7 mouse cellular contexts compared by ENCODE assay signal in genomic region chr3:41565410-41565823, GRCm38 (mm10). TPM values are rescaled to one million over a fixed set of nuclear protein-coding genes. Genes with fewer than 3 reads are reported as not detected.
DNase-seq lines count a peak whose midpoint lies in the region; ATAC-seq and TF ChIP-seq lines count a peak whose summit lies in the region.

No protein-coding gene starts in this region.

- no peak for TF ChIP-seq EP300 in heart, adult 2 months (IDR thresholded peaks at IDR 0.05; ENCODE audit: insufficient read depth, low read depth, low read length)

- under 1% methylated on average over 48 of the region's 61 CpGs for WGBS in embryonic facial prominence, embryonic 12.5 days
- under 1% methylated on average over 61 of the region's 61 CpGs for WGBS in heart, adult 2 months
- under 1% methylated on average over 57 of the region's 61 CpGs for WGBS in limb, embryonic 13.5 days
- WGBS in midbrain, embryonic 15.5 days = 0% methylated on average over 37 of the region's 61 CpGs
- under 1% methylated on average over 33 of the region's 61 CpGs for WGBS in spleen, adult 2 months

- no peaks in the 10 kb centered on the region for H3K36me3 ChIP-seq in embryonic facial prominence, embryonic 12.5 days
- H3K36me3 ChIP-seq in heart, adult 2 months (ENCODE audit: control insufficient read depth, insufficient read depth, low read length) = no peaks in the 10 kb centered on the region
- no peaks in the 10 kb centered on the region for H3K36me3 ChIP-seq in limb, embryonic 13.5 days
- no peaks in the 10 kb centered on the region for H3K36me3 ChIP-seq in midbrain, embryonic 15.5 days (replicated peaks)
- H3K36me3 ChIP-seq in spleen, adult 2 months (ENCODE audit: control insufficient read depth, insufficient read depth, low read length) = no peaks in the 10 kb centered on the region

- TF ChIP-seq CTCF in heart, adult 2 months (IDR thresholded peaks at IDR 0.05) = peak; percentile 37
- no peak for TF ChIP-seq CTCF in spleen, adult 2 months (IDR thresholded peaks at IDR 0.05; ENCODE audit: extremely low read depth, insufficient read depth, insufficient read length, insufficient replicate concordance)

- no peaks in the 10 kb centered on the region for H3K79me2 ChIP-seq in heart, adult 2 months (replicated peaks; ENCODE audit: control insufficient read depth, insufficient read depth, low read length)

- peak overlapping the region; percentile 77 for H3K9ac ChIP-seq in embryonic facial prominence, embryonic 12.5 days
- peak overlapping the region; percentile 79 for H3K9ac ChIP-seq in heart, adult 2 months (ENCODE audit: low read depth, low read length)
- H3K9ac ChIP-seq in limb, embryonic 13.5 days = peak overlapping the region; percentile 82
- H3K9ac ChIP-seq in midbrain, embryonic 15.5 days = peak overlapping the region; percentile 92

- DNase-seq in adrenal gland, postnatal 25 days = peak; percentile 88
- DNase-seq in heart, adult 2 months = peak; percentile 90 to 92
- DNase-seq in kidney, adult 8-10 months = peak; percentile 77 to 79
- peak in 1 of 2 experiments; percentile 71 for DNase-seq in spleen, adult 2 months (ENCODE audit: low read depth in 1 of 2, low spot score in 2 of 2)

- peak overlapping the region; percentile 97 for H3K4me2 ChIP-seq in embryonic facial prominence, embryonic 12.5 days (replicated peaks)
- peak overlapping the region; percentile 97 for H3K4me2 ChIP-seq in limb, embryonic 13.5 days (replicated peaks)
- H3K4me2 ChIP-seq in midbrain, embryonic 15.5 days = peak overlapping the region; percentile 79

- H3K9me3 ChIP-seq in embryonic facial prominence, embryonic 12.5 days = no peaks in the 10 kb centered on the region
- H3K9me3 ChIP-seq in limb, embryonic 13.5 days = no peaks in the 10 kb centered on the region
- H3K9me3 ChIP-seq in midbrain, embryonic 15.5 days = no peaks in the 10 kb centered on the region

- H3K4me1 ChIP-seq in embryonic facial prominence, embryonic 12.5 days = no peaks in the 10 kb centered on the region
- H3K4me1 ChIP-seq in heart, adult 2 months (ENCODE audit: control insufficient read depth, insufficient read depth, low read length) = peaks cover 1% of the 10 kb centered on the region; the same call in 1 of the 2 replicates
- H3K4me1 ChIP-seq in limb, embryonic 13.5 days = peaks cover 10% of the 10 kb centered on the region; the same call in 1 of the 2 replicates
- H3K4me1 ChIP-seq in midbrain, embryonic 15.5 days = peaks cover 19% of the 10 kb centered on the region
- H3K4me1 ChIP-seq in spleen, adult 2 months (ENCODE audit: control insufficient read depth, insufficient read depth, insufficient read length) = peaks cover under 1% of the 10 kb centered on the region

- intact Hi-C loops in heart, adult 2 months (cut with DNase I) = loop anchor here (1.0 to 10.0 kb wide), 2 partner anchors 26 to 371 kb away; no protein-coding TSS in a partner anchor

- peak overlapping the region; percentile 77 for H3K4me3 ChIP-seq in embryonic facial prominence, embryonic 12.5 days
- peak overlapping the region; percentile 71 for H3K4me3 ChIP-seq in heart, adult 2 months
- H3K4me3 ChIP-seq in limb, embryonic 13.5 days = peak overlapping the region; percentile 65
- H3K4me3 ChIP-seq in midbrain, embryonic 15.5 days = peak overlapping the region; percentile 75
- peak overlapping the region; percentile 90 for H3K4me3 ChIP-seq in spleen, adult 2 months (ENCODE audit: extremely low read depth, insufficient read depth, insufficient read length)

- TF ChIP-seq POLR2A in heart, adult 2 months (IDR thresholded peaks at IDR 0.05; ENCODE audit: insufficient read depth, low read depth, low read length) = peak; percentile 64
- no peak for TF ChIP-seq POLR2A in spleen, adult 2 months (IDR thresholded peaks at IDR 0.05; ENCODE audit: low read depth, low read length)

- 0 out of 2 replicates have a peak, but pooled peaks cover 3% of the 10 kb centered on the region for H3K27me3 ChIP-seq in embryonic facial prominence, embryonic 12.5 days
- no peaks in the 10 kb centered on the region for H3K27me3 ChIP-seq in heart, adult 2 months (ENCODE audit: control insufficient read depth, insufficient read depth, low read length)
- H3K27me3 ChIP-seq in limb, embryonic 13.5 days = no peaks in the 10 kb centered on the region
- H3K27me3 ChIP-seq in midbrain, embryonic 15.5 days (replicated peaks) = no peaks in the 10 kb centered on the region
- peaks cover 2% of the 10 kb centered on the region; the same call in 1 of the 2 replicates for H3K27me3 ChIP-seq in spleen, adult 2 months (ENCODE audit: control insufficient read depth, insufficient read depth, low read length)

- H3K27ac ChIP-seq in embryonic facial prominence, embryonic 12.5 days = peak overlapping the region; percentile 89
- peak overlapping the region; percentile 96 for H3K27ac ChIP-seq in heart, adult 2 months
- H3K27ac ChIP-seq in limb, embryonic 13.5 days = peak overlapping the region; percentile 79
- peak overlapping the region; percentile 95 for H3K27ac ChIP-seq in midbrain, embryonic 15.5 days
- peak overlapping the region; percentile 91 for H3K27ac ChIP-seq in spleen, adult 2 months (ENCODE audit: insufficient read depth, low read length)

- peak; percentile 25 for ATAC-seq in embryonic facial prominence, embryonic 12.5 days (ENCODE audit: insufficient number of reproducible peaks, insufficient read depth, low FRiP score, low TSS enrichment)
- peak; percentile 46 for ATAC-seq in limb, embryonic 13.5 days (ENCODE audit: low FRiP score, low read depth)
- peak; percentile 84 for ATAC-seq in midbrain, embryonic 15.5 days (replicated peaks)

RNA-seq across cellular contexts. Expression of gene Jade1, which starts 9.9 kb away (rescaled TPM):
- total RNA-seq in adrenal gland, postnatal 25 days (2021) = 50.1 and 56.5 TPM in 2 replicates
- polyA plus RNA-seq in embryonic facial prominence, embryonic 12.5 days (2016; fragmentation: Nextera tagmentation; extraction: Ambion mirVana) = 13.2 and 13.4 TPM in 2 replicates
- total RNA-seq in heart, adult 2 months (2021) = 10 to 100 TPM; 28.5 to 38.6 TPM
- 10.1 and 24.0 TPM in 2 replicates for polyA plus RNA-seq in heart, adult 2 months (2012; rRNA removed)
- polyA plus RNA-seq in limb, embryonic 13.5 days (2015; fragmentation: Nextera tagmentation; extraction: Ambion mirVana) = 11.4 and 11.9 TPM in 2 replicates
- polyA plus RNA-seq in midbrain, embryonic 15.5 days (2015; fragmentation: Nextera tagmentation; extraction: Ambion mirVana) = 13.8 and 14.0 TPM in 2 replicates
- polyA plus RNA-seq in spleen, adult 2 months (2012; rRNA removed) = 11.3 and 16.3 TPM in 2 replicates

Comparison
In these comparisons a context has a peak if more than half of its experiments do, and no peak if none do; other contexts are left out.
1. ATAC-seq: peak in every context shown above with its lines; median percentile 84 in midbrain, embryonic 15.5 days; 46 in limb, embryonic 13.5 days; 25 in embryonic facial prominence, embryonic 12.5 days.